16 mouse cellular contexts compared by ENCODE assay signal in the genomic region with DNA sequence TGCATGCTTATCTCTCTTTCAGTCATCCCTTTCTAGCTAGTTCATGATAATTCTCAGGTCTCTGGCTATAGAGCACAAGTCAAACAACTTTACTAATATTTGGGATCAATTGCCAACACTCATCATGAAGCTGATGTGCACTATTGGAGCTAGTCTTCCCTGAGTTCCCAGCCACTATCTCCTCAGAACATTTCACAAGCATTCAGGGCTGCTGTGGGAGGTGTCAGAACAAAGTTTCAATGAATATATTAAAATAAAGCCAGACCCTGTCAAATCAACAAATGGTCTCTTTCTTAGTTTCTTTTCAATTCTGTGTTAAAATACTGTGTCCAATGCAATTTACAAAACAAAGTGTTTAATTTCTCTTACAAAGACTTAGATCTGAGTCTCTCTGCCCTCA.
"Had no signal": no experiment of that assay in that cellular context is flagged by ENCODE, and none has a peak within 500 bp of the region (broad histone marks: within the 10 kb centered on the region; RNA-seq: fewer than 3 reads in every experiment).

No protein-coding gene starts in this region.

- H3K4me3 ChIP-seq: neural tube, embryonic 12.5 days; neural tube, embryonic 13.5 days; neural tube, embryonic 15.5 days; stomach, embryonic 15.5 days had no signal

- H3K27ac ChIP-seq: neural tube, embryonic 12.5 days; neural tube, embryonic 13.5 days; neural tube, embryonic 15.5 days; stomach, embryonic 15.5 days; stomach, postnatal 0 days had no signal

- H3K27me3 ChIP-seq: neural tube, embryonic 12.5 days; neural tube, embryonic 13.5 days; neural tube, embryonic 15.5 days; stomach, embryonic 15.5 days had no signal

- H3K4me1 ChIP-seq: neural tube, embryonic 12.5 days; neural tube, embryonic 13.5 days; neural tube, embryonic 15.5 days; stomach, embryonic 15.5 days had no signal

- DNase-seq: retina, postnatal 1 day; right cerebral cortex, postnatal 14 days; right cerebral cortex, postnatal 25 days; right cerebral cortex, postnatal 4 days; spleen, adult 18-20 months; thymus, adult 18-20 months; thymus, adult 2 months; thymus, postnatal 14 days; thymus, postnatal 25 days; thymus, postnatal 36 days; thymus, postnatal 4 days had no signal

- H3K36me3 ChIP-seq: neural tube, embryonic 12.5 days; neural tube, embryonic 13.5 days; neural tube, embryonic 15.5 days; stomach, embryonic 15.5 days had no signal

- H3K9me3 ChIP-seq: neural tube, embryonic 12.5 days; neural tube, embryonic 13.5 days; neural tube, embryonic 15.5 days; stomach, embryonic 15.5 days had no signal

- H3K9ac ChIP-seq: neural tube, embryonic 12.5 days; neural tube, embryonic 13.5 days; neural tube, embryonic 15.5 days; stomach, embryonic 15.5 days had no signal

- H3K4me2 ChIP-seq: neural tube, embryonic 12.5 days; neural tube, embryonic 13.5 days; neural tube, embryonic 15.5 days; stomach, embryonic 15.5 days had no signal
